Mouse (Mus musculus): ENCODE results near the gene Thumpd3. TPM values are rescaled to one million over a fixed set of nuclear protein-coding genes. Genes with fewer than 3 reads are reported as not detected.

Gene Thumpd3
- polyA plus RNA-seq, 1 experiment from 2014 or later: 46.3 TPM

- DNase-seq: no peak
Measured at GRCm38 (mm10) chr6:113011886-113012285, 34.1 kb upstream of the Thumpd3 start.

GRCm38 (mm10) chr6:113012495-113012941 is 33.5 kb upstream of the Thumpd3 start:
- no peak overlapping the region for H3K9ac ChIP-seq
- H3K36me3 ChIP-seq (ENCODE audit: insufficient read depth): no peaks in the 10 kb centered on the region
- DNase-seq (peak; percentile 13), ATAC-seq (ENCODE audit: insufficient read depth) (no peak)
- TF ChIP-seq CTCF (IDR thresholded peaks at IDR 0.05; ENCODE audit: low read depth): no peak
- H3K4me3 ChIP-seq (ENCODE audit: low read depth, low read length): no peak overlapping the region
- no peaks in the 10 kb centered on the region for H3K4me1 ChIP-seq (ENCODE audit: insufficient read depth)
- no peaks in the 10 kb centered on the region; the same call in 1 of the 2 replicates for H3K9me3 ChIP-seq (ENCODE audit: low read depth, low read length)
- no peak overlapping the region for H3K4me2 ChIP-seq
- H3K27ac ChIP-seq (ENCODE audit: low read depth): peak overlapping the region; percentile 30; the same call in 1 of the 2 replicates
- 39% methylated on average over 6 of the region's 6 CpGs for WGBS
- no peaks in the 10 kb centered on the region for H3K27me3 ChIP-seq (ENCODE audit: insufficient read depth, low read length)

More at GRCm38 (mm10) chr6:113011886-113012285, 34.1 kb upstream of the Thumpd3 start:
- no peak for TF ChIP-seq CTCF (IDR thresholded peaks at IDR 0.05; ENCODE audit: low read depth)
- no peak overlapping the region for H3K4me3 ChIP-seq (ENCODE audit: low read depth, low read length)
- no peaks in the 10 kb centered on the region for H3K36me3 ChIP-seq (ENCODE audit: insufficient read depth)
- ATAC-seq (ENCODE audit: insufficient read depth): no peak
- WGBS: 79% methylated on average over 2 of the region's 2 CpGs
- no peak overlapping the region for H3K4me2 ChIP-seq
- H3K4me1 ChIP-seq (ENCODE audit: insufficient read depth): no peaks in the 10 kb centered on the region
- no peaks in the 10 kb centered on the region for H3K27me3 ChIP-seq (ENCODE audit: insufficient read depth, low read length)
- H3K27ac ChIP-seq (ENCODE audit: low read depth): no peak overlapping the region
- no peak overlapping the region for H3K9ac ChIP-seq
- H3K9me3 ChIP-seq (ENCODE audit: low read depth, low read length): no peaks in the 10 kb centered on the region; the same call in 1 of the 2 replicates

GRCm38 (mm10) chr6:113013550-113013949 is 32.5 kb upstream of the Thumpd3 start:
- Histone ChIP-seq H3K36me3 (ENCODE audit: insufficient read depth) (no peaks in the 10 kb centered on the region), H3K27me3 (ENCODE audit: insufficient read depth, low read length) (no peaks in the 10 kb centered on the region), H3K4me1 (ENCODE audit: insufficient read depth) (no peaks in the 10 kb centered on the region), H3K9me3 (ENCODE audit: low read depth, low read length) (no peaks in the 10 kb centered on the region), H3K4me3 (ENCODE audit: low read depth, low read length) (no peak overlapping the region), H3K9ac (no peak overlapping the region), H3K27ac (ENCODE audit: low read depth) (no peak overlapping the region), H3K4me2 (no peak overlapping the region)
- ATAC-seq (ENCODE audit: insufficient read depth) (no peak), DNase-seq (no peak)
- TF ChIP-seq CTCF (IDR thresholded peaks at IDR 0.05; ENCODE audit: low read depth): no peak
- WGBS: 71% methylated on average over 4 of the region's 4 CpGs

- Histone ChIP-seq H3K36me3 (ENCODE audit: insufficient read depth) (no peaks in the 10 kb centered on the region), H3K27me3 (ENCODE audit: insufficient read depth, low read length) (no peaks in the 10 kb centered on the region), H3K9me3 (ENCODE audit: low read depth, low read length) (no peaks in the 10 kb centered on the region), H3K27ac (ENCODE audit: low read depth) (no peak overlapping the region), H3K4me1 (ENCODE audit: insufficient read depth) (no peaks in the 10 kb centered on the region), H3K4me2 (no peak overlapping the region), H3K9ac (no peak overlapping the region), H3K4me3 (ENCODE audit: low read depth, low read length) (no peak overlapping the region)
- no peak for TF ChIP-seq CTCF (IDR thresholded peaks at IDR 0.05; ENCODE audit: low read depth)
- 41% methylated on average over 12 of the region's 12 CpGs for WGBS
- DNase-seq: peak; percentile 13
- no peak for ATAC-seq (ENCODE audit: insufficient read depth)
Measured at GRCm38 (mm10) chr6:113017500-113018047, 28.5 kb upstream of the Thumpd3 start.

- Histone ChIP-seq H3K9me3 (ENCODE audit: low read depth, low read length) (no peaks in the 10 kb centered on the region), H3K27me3 (ENCODE audit: insufficient read depth, low read length) (no peaks in the 10 kb centered on the region), H3K9ac (no peak overlapping the region), H3K4me2 (no peak overlapping the region), H3K27ac (ENCODE audit: low read depth) (no peak overlapping the region), H3K4me1 (ENCODE audit: insufficient read depth) (no peaks in the 10 kb centered on the region), H3K4me3 (ENCODE audit: low read depth, low read length) (no peak overlapping the region), H3K36me3 (ENCODE audit: insufficient read depth) (no peaks in the 10 kb centered on the region)
- no peak for TF ChIP-seq CTCF (IDR thresholded peaks at IDR 0.05; ENCODE audit: low read depth)
- no peak for DNase-seq
- ATAC-seq (ENCODE audit: insufficient read depth): no peak
- WGBS: 31% methylated on average over 6 of the region's 6 CpGs
Measured at GRCm38 (mm10) chr6:113018139-113018538, 27.9 kb upstream of the Thumpd3 start.

- H3K4me3 ChIP-seq (ENCODE audit: low read depth, low read length): no peak overlapping the region
- no peak for TF ChIP-seq CTCF (IDR thresholded peaks at IDR 0.05; ENCODE audit: low read depth)
- H3K27me3 ChIP-seq (ENCODE audit: insufficient read depth, low read length): no peaks in the 10 kb centered on the region
- ATAC-seq (ENCODE audit: insufficient read depth) (no peak), DNase-seq (peak; percentile 4)
- no peak overlapping the region for H3K9ac ChIP-seq
- no peaks in the 10 kb centered on the region for H3K9me3 ChIP-seq (ENCODE audit: low read depth, low read length)
- no peak overlapping the region for H3K4me2 ChIP-seq
- no peaks in the 10 kb centered on the region for H3K36me3 ChIP-seq (ENCODE audit: insufficient read depth)
- H3K27ac ChIP-seq (ENCODE audit: low read depth): no peak overlapping the region
- no peaks in the 10 kb centered on the region for H3K4me1 ChIP-seq (ENCODE audit: insufficient read depth)
- WGBS: 40% methylated on average over 8 of the region's 8 CpGs
Measured at GRCm38 (mm10) chr6:113024866-113025265, 21.2 kb upstream of the Thumpd3 start.

- no peak overlapping the region for H3K9ac ChIP-seq
- no peak overlapping the region for H3K4me2 ChIP-seq
- no peak overlapping the region for H3K4me3 ChIP-seq (ENCODE audit: low read depth, low read length)
- DNase-seq (no peak), ATAC-seq (ENCODE audit: insufficient read depth) (no peak)
- no peaks in the 10 kb centered on the region for H3K27me3 ChIP-seq (ENCODE audit: insufficient read depth, low read length)
- H3K4me1 ChIP-seq (ENCODE audit: insufficient read depth): no peaks in the 10 kb centered on the region
- no peaks in the 10 kb centered on the region for H3K9me3 ChIP-seq (ENCODE audit: low read depth, low read length)
- 81% methylated on average over 5 of the region's 5 CpGs for WGBS
- H3K27ac ChIP-seq (ENCODE audit: low read depth): no peak overlapping the region
- H3K36me3 ChIP-seq (ENCODE audit: insufficient read depth): no peaks in the 10 kb centered on the region
- no peak for TF ChIP-seq CTCF (IDR thresholded peaks at IDR 0.05; ENCODE audit: low read depth)
Measured at GRCm38 (mm10) chr6:113025774-113026173, 20.3 kb upstream of the Thumpd3 start.
